Comparison of ENCODE assay signal across 23 mouse cellular contexts in the genomic region with DNA sequence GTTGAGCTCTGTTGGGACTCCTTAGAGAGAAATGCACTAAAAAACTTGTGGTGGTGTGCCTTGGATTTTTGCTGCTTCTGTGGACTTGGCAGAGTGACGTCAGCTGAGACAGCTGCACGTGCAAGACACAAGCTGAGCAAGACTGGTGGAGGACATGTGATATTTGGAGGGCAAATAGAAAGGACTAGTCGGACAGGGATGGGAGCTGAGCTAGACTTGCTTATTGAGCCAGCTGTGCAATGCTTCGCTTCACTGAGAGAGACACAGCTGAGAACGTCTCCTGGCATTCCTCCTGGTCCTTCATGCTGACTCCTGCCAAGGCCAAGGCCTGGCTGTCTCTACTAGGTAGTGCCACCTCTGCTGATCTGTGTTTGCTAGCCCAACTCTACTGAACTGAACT. TPM values are rescaled to one million over a fixed set of nuclear protein-coding genes. Genes with fewer than 3 reads are reported as not detected.
DNase-seq lines count a peak whose midpoint lies in the region; ATAC-seq lines count a peak whose summit lies in the region.
"Had no signal": no experiment of that assay in that cellular context is flagged by ENCODE, and none has a peak within 500 bp of the region (broad histone marks: within the 10 kb centered on the region; RNA-seq: fewer than 3 reads in every experiment).

No protein-coding gene starts in this region.

- H3K4me1 ChIP-seq in kidney, embryonic 14.5 days (ENCODE audit: control insufficient read depth, insufficient read depth, low read length) = peaks cover 13% of the 10 kb centered on the region
- no peaks in the 10 kb centered on the region for H3K4me1 ChIP-seq in midbrain, embryonic 11.5 days (ENCODE audit: control insufficient read depth, insufficient read depth, low read length)
- H3K4me1 ChIP-seq in midbrain, embryonic 14.5 days (ENCODE audit: control insufficient read depth, insufficient read depth, low read length) = no peaks in the 10 kb centered on the region

- 69% methylated on average over 5 of the region's 5 CpGs for WGBS in kidney, embryonic 14.5 days
- 85% methylated on average over 5 of the region's 5 CpGs for WGBS in midbrain, embryonic 11.5 days
- WGBS in midbrain, embryonic 14.5 days = 82% methylated on average over 5 of the region's 5 CpGs

- H3K36me3 ChIP-seq in kidney, embryonic 14.5 days (ENCODE audit: control insufficient read depth, insufficient read depth, low read length) = no peaks in the 10 kb centered on the region
- H3K36me3 ChIP-seq in midbrain, embryonic 11.5 days (ENCODE audit: control insufficient read depth, insufficient read depth, low read length) = no peaks in the 10 kb centered on the region
- H3K36me3 ChIP-seq in midbrain, embryonic 14.5 days (ENCODE audit: control insufficient read depth, insufficient read depth, low read length) = no peaks in the 10 kb centered on the region
- H3K36me3 ChIP-seq: hindbrain, embryonic 12.5 days; liver, embryonic 13.5 days; lung, embryonic 15.5 days; midbrain, embryonic 12.5 days; neural tube, embryonic 13.5 days had no signal

- no peaks in the 10 kb centered on the region for H3K27me3 ChIP-seq in kidney, embryonic 14.5 days (ENCODE audit: control insufficient read depth, insufficient read depth, low read length)
- H3K27me3 ChIP-seq in midbrain, embryonic 11.5 days (ENCODE audit: control insufficient read depth, insufficient read depth, low read length) = no peaks in the 10 kb centered on the region
- no peaks in the 10 kb centered on the region for H3K27me3 ChIP-seq in midbrain, embryonic 14.5 days (ENCODE audit: control insufficient read depth, insufficient read depth, low read length)
- H3K27me3 ChIP-seq: hindbrain, embryonic 12.5 days; liver, embryonic 13.5 days; lung, embryonic 15.5 days; midbrain, embryonic 12.5 days; neural tube, embryonic 13.5 days had no signal

- ATAC-seq in kidney, embryonic 14.5 days (ENCODE audit: low FRiP score, low TSS enrichment) = no peak
- ATAC-seq in midbrain, embryonic 11.5 days (ENCODE audit: low FRiP score) = no peak
- no peak for ATAC-seq in midbrain, embryonic 14.5 days (ENCODE audit: low FRiP score, low TSS enrichment)
- ATAC-seq: forebrain, postnatal 0 days had no signal

- no peak overlapping the region for H3K4me3 ChIP-seq in kidney, embryonic 14.5 days (ENCODE audit: low read length)
- H3K4me3 ChIP-seq in midbrain, embryonic 11.5 days (ENCODE audit: low read depth, low read length) = no peak overlapping the region
- H3K4me3 ChIP-seq in midbrain, embryonic 14.5 days (replicated peaks; ENCODE audit: low read depth, low read length) = no peak overlapping the region
- H3K4me3 ChIP-seq: forebrain, embryonic 10.5 days; heart, embryonic 10.5 days; hindbrain, embryonic 12.5 days; liver, embryonic 13.5 days; lung, embryonic 15.5 days; midbrain, embryonic 12.5 days; neural tube, embryonic 13.5 days had no signal

- no peaks in the 10 kb centered on the region for H3K9me3 ChIP-seq in kidney, embryonic 14.5 days (ENCODE audit: control insufficient read depth, low read length)
- H3K9me3 ChIP-seq in midbrain, embryonic 11.5 days (ENCODE audit: control insufficient read depth, low read length) = no peaks in the 10 kb centered on the region
- H3K9me3 ChIP-seq in midbrain, embryonic 14.5 days (ENCODE audit: control insufficient read depth, low read length) = no peaks in the 10 kb centered on the region
- H3K9me3 ChIP-seq: forebrain, embryonic 10.5 days; heart, embryonic 10.5 days; hindbrain, embryonic 12.5 days; liver, embryonic 13.5 days; lung, embryonic 15.5 days; midbrain, embryonic 12.5 days; neural tube, embryonic 13.5 days had no signal

- peak; percentile 48 for DNase-seq in adrenal gland, adult 2 months
- no peak for DNase-seq in adrenal gland, adult 8-10 months
- DNase-seq in kidney, adult 11 months = peak; percentile 63
- DNase-seq in midbrain, embryonic 11.5 days (ENCODE audit: low spot score, missing footprints) = peak; percentile 77
- no peak for DNase-seq in midbrain, embryonic 14.5 days
- peak; percentile 64 for DNase-seq in skeletal muscle tissue, adult 2 months (ENCODE audit: low read depth, low spot score)
- no peak for DNase-seq in ovary, postnatal 10 days (ENCODE audit: low spot score)
- DNase-seq: adrenal gland, postnatal 14 days; cerebellum, adult 11 months; cerebellum, postnatal 25 days; forebrain, postnatal 0 days; heart, postnatal 10 days; layer of hippocampus, postnatal 36 days; liver, embryonic 13.5 days; lung, postnatal 4 days; right cerebral cortex, postnatal 25 days had no signal

- no peak overlapping the region for H3K27ac ChIP-seq in kidney, embryonic 14.5 days (ENCODE audit: low read depth, low read length)
- no peak overlapping the region for H3K27ac ChIP-seq in midbrain, embryonic 11.5 days (ENCODE audit: low read depth, low read length)
- no peak overlapping the region for H3K27ac ChIP-seq in midbrain, embryonic 14.5 days (replicated peaks; ENCODE audit: low read depth, low read length)
- H3K27ac ChIP-seq: forebrain, embryonic 10.5 days; heart, embryonic 10.5 days; hindbrain, embryonic 12.5 days; liver, embryonic 13.5 days; lung, embryonic 15.5 days; midbrain, embryonic 12.5 days; neural tube, embryonic 13.5 days had no signal

- H3K9ac ChIP-seq in kidney, embryonic 14.5 days (ENCODE audit: low read depth, low read length) = no peak overlapping the region
- H3K9ac ChIP-seq in midbrain, embryonic 11.5 days (ENCODE audit: low read length) = no peak overlapping the region
- H3K9ac ChIP-seq in midbrain, embryonic 14.5 days (replicated peaks; ENCODE audit: low read length) = no peak overlapping the region
- H3K9ac ChIP-seq: forebrain, postnatal 0 days; hindbrain, embryonic 12.5 days; liver, embryonic 13.5 days; lung, embryonic 15.5 days; midbrain, embryonic 12.5 days; neural tube, embryonic 13.5 days had no signal

- no peak overlapping the region for H3K4me2 ChIP-seq in kidney, embryonic 14.5 days (replicated peaks; ENCODE audit: low read depth, low read length)
- H3K4me2 ChIP-seq in midbrain, embryonic 11.5 days = no peak overlapping the region
- no peak overlapping the region for H3K4me2 ChIP-seq in midbrain, embryonic 14.5 days (ENCODE audit: low read length)
- H3K4me2 ChIP-seq: hindbrain, embryonic 12.5 days; liver, embryonic 13.5 days; lung, embryonic 15.5 days; midbrain, embryonic 12.5 days; neural tube, embryonic 13.5 days had no signal

RNA-seq across cellular contexts. Expression of a gene that starts 10.8 kb away (rescaled TPM):
- total RNA-seq in adrenal gland, adult 2 months (2021) = 10 to 100 TPM; 39.2 to 54.0 TPM
- 75.3 and 107 TPM in 2 replicates for polyA plus RNA-seq in adrenal gland, adult 2 months (2012; rRNA removed)
- 10 to 100 TPM; 50.4 to 77.4 (median 56.5) TPM for total RNA-seq in adrenal gland, adult 8-10 months (2022)
- 4.5 and 5.9 TPM in 2 replicates for polyA plus RNA-seq in kidney, embryonic 14.5 days (2014; fragmentation: Nextera tagmentation; extraction: Ambion mirVana)
- polyA plus RNA-seq in midbrain, embryonic 11.5 days (2014; fragmentation: Nextera tagmentation; extraction: Ambion mirVana) = 2.9 and 3.5 TPM in 2 replicates
- polyA plus RNA-seq in midbrain, embryonic 14.5 days (2014; fragmentation: Nextera tagmentation; extraction: Ambion mirVana) = 8.8 and 11.6 TPM in 2 replicates

Comparison
In these comparisons a context has a peak if more than half of its experiments do, and no peak if none do; other contexts are left out.
1. DNase-seq: peak in adrenal gland, adult 2 months (single experiment), kidney, adult 11 months (single experiment), midbrain, embryonic 11.5 days (single experiment) and skeletal muscle tissue, adult 2 months (single experiment); none in adrenal gland, adult 8-10 months (single experiment), midbrain, embryonic 14.5 days (single experiment) and ovary, postnatal 10 days (single experiment).